Mouse (Mus musculus): ENCODE measurements around the gene Tyw1.
A peak's percentile ranks its signal among the peaks of the same experiment; 100 is the strongest.

- TF ChIP-seq POLR2A (IDR thresholded peaks at IDR 0.05; ENCODE audit: borderline replicate concordance, extremely low read depth, insufficient read depth, insufficient read length, poor library complexity, severe bottlenecking), result peak; percentile 51; the same call in 1 of the 2 replicates
- no peak for TF ChIP-seq CTCF (IDR thresholded peaks at IDR 0.05; ENCODE audit: borderline replicate concordance, extremely low read depth, insufficient read depth, insufficient read length)
Measured at GRCm38 (mm10) chr5:130255017-130255720, at the start of gene Tyw1, which contains the start of gene Sbds.
